Mouse (Mus musculus): ENCODE results near the gene Gzmn. TPM values are rescaled to one million over a fixed set of nuclear protein-coding genes. Genes with fewer than 3 reads are reported as not detected.
"Not testable (repeated sequence)": the region's sequence is repeated elsewhere in the genome, so short reads cannot be mapped to it uniquely, and the experiment has no call there.

The Gzmn gene
- not detected in 2 replicates for total RNA-seq (2015; ENCODE audit: low replicate concordance)
- not detected in 2 replicates for total RNA-seq (2017; ENCODE audit: low replicate concordance)

GRCm38 (mm10) chr14:56174499-56174898 lies at the start of gene Gzmn:
Gene Gzmn (minus strand): TSS chr14:56174599.
- no peak for ATAC-seq (replicated peaks; ENCODE audit: low FRiP score, poor library complexity, severe bottlenecking)

- ATAC-seq (replicated peaks; ENCODE audit: low FRiP score, poor library complexity, severe bottlenecking), result no peak
Measured at GRCm38 (mm10) chr14:56211317-56211716, 36.9 kb upstream of the Gzmn start, which contains the start of gene Gzmf. Gene Gzmf (minus strand): TSS chr14:56211417.

GRCm38 (mm10) chr14:56205613-56206012 lies 31.2 kb upstream of the Gzmn start:
- ATAC-seq (replicated peaks; ENCODE audit: low FRiP score, poor library complexity, severe bottlenecking), result no peak

GRCm38 (mm10) chr14:56205021-56205420 lies 30.6 kb upstream of the Gzmn start:
- ATAC-seq (replicated peaks; ENCODE audit: low FRiP score, poor library complexity, severe bottlenecking), result not testable (repeated sequence)

- ATAC-seq (replicated peaks; ENCODE audit: low FRiP score, poor library complexity, severe bottlenecking), result peak; percentile 67
Measured at GRCm38 (mm10) chr14:56203975-56204374, 29.6 kb upstream of the Gzmn start.

- ATAC-seq (replicated peaks; ENCODE audit: low FRiP score, poor library complexity, severe bottlenecking), result no peak
Measured at GRCm38 (mm10) chr14:56186946-56187345, 12.5 kb upstream of the Gzmn start.

GRCm38 (mm10) chr14:56186521-56186920 lies 12.1 kb upstream of the Gzmn start:
- ATAC-seq (replicated peaks; ENCODE audit: low FRiP score, poor library complexity, severe bottlenecking), result no peak

- not testable (repeated sequence) for ATAC-seq (replicated peaks; ENCODE audit: low FRiP score, poor library complexity, severe bottlenecking)
Measured at GRCm38 (mm10) chr14:56177651-56178050, 3.3 kb upstream of the Gzmn start.

GRCm38 (mm10) chr14:56173396-56173795 lies 1.0 kb downstream of the Gzmn start:
- no peak for ATAC-seq (replicated peaks; ENCODE audit: low FRiP score, poor library complexity, severe bottlenecking)

- no peak for ATAC-seq (replicated peaks; ENCODE audit: low FRiP score, poor library complexity, severe bottlenecking)
Measured at GRCm38 (mm10) chr14:56172744-56173143, 1.7 kb downstream of the Gzmn start.

- no peak for ATAC-seq (replicated peaks; ENCODE audit: low FRiP score, poor library complexity, severe bottlenecking)
Measured at GRCm38 (mm10) chr14:56168009-56168408, 6.4 kb downstream of the Gzmn start.

GRCm38 (mm10) chr14:56162109-56162508 lies 12.3 kb downstream of the Gzmn start:
- no peak for ATAC-seq (replicated peaks; ENCODE audit: low FRiP score, poor library complexity, severe bottlenecking)

- ATAC-seq (replicated peaks; ENCODE audit: low FRiP score, poor library complexity, severe bottlenecking), result not testable (repeated sequence)
Measured at GRCm38 (mm10) chr14:56159479-56159878, 14.9 kb downstream of the Gzmn start, which contains the start of gene Gzmg. Gene Gzmg (minus strand): TSS chr14:56159579.

GRCm38 (mm10) chr14:56155340-56155739 lies 19.1 kb downstream of the Gzmn start:
- no peak for ATAC-seq (replicated peaks; ENCODE audit: low FRiP score, poor library complexity, severe bottlenecking)

GRCm38 (mm10) chr14:56133675-56134074 lies 40.7 kb downstream of the Gzmn start:
- ATAC-seq (replicated peaks; ENCODE audit: low FRiP score, poor library complexity, severe bottlenecking), result not testable (repeated sequence)

GRCm38 (mm10) chr14:56132508-56132907 lies 41.9 kb downstream of the Gzmn start, which contains the start of gene Gzmd:
Gene Gzmd (minus strand): TSS chr14:56132608.
- ATAC-seq (replicated peaks; ENCODE audit: low FRiP score, poor library complexity, severe bottlenecking), result not testable (repeated sequence)

GRCm38 (mm10) chr14:56128341-56128740 lies 46.1 kb downstream of the Gzmn start:
- no peak for ATAC-seq (replicated peaks; ENCODE audit: low FRiP score, poor library complexity, severe bottlenecking)

GRCm38 (mm10) chr14:56123516-56123915 lies 50.9 kb downstream of the Gzmn start:
- ATAC-seq (replicated peaks; ENCODE audit: low FRiP score, poor library complexity, severe bottlenecking), result no peak

- no peak for ATAC-seq (replicated peaks; ENCODE audit: low FRiP score, poor library complexity, severe bottlenecking)
Measured at GRCm38 (mm10) chr14:56120525-56120924, 53.9 kb downstream of the Gzmn start, which contains the start of gene Gzme. Gene Gzme (minus strand): TSS chr14:56120625.

Data from erythroid progenitor cell, adult 5-6 weeks (primary cell).